Mouse (Mus musculus): ENCODE results near the gene Fut2.
"Not testable (repeated sequence)": the region's sequence is repeated elsewhere in the genome, so short reads cannot be mapped to it uniquely, and the experiment has no call there.

Gene Fut2

DNA sequence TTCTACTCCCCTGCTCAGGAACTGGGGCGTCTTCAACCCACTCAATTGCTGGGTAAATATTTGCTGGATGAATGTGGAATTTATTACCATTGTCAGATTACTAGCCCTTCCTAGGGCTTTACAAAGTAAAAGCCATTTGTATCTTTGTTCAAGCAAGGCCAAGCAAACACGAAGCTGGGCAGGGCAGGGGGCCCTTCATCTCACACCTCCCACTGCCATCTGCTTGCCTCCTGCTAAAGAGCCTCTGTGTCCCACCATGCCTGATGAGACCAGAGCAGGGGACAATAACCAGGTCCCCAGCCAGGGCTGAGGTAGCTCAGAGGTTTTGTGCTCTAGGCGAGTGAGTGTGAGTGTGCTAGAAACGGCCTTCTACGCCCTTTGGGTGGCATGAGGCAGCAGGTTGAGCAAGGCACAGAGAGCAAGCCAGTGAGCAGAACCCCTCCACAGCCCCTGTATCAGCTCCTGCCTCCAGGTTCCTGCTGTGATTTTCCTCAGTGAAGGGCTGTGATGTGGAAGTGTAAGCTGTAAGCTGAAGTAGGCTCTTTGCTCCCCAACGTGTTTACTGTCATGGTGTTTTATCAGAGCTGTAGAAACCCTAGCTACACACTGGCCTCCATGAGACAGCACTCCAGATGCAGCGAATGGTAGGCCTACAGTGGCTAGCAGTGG, 11.6 kb upstream of the Fut2 start:
- DNase-seq (ENCODE audit: low spot score) = no peak

DNA sequence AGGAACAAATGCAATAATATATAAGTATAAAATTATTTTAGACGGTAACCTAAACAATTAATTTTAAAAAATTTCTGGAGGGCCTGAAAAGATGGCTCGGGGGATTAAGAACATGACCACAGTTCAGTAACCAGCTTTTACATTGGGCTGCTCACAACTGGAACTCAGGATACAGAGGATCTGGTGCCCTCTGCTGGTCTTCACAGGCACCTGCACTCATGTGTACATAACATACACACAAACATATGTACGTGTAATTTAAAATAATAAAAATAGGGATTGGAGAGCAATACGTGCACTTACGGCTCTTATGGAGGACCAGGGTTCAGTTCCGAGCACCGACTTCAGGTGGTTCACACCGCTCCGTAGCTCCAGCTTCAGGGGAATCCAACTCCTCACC, 2.7 kb upstream of the Fut2 start:
- DNase-seq (ENCODE audit: low spot score) = no peak

DNA sequence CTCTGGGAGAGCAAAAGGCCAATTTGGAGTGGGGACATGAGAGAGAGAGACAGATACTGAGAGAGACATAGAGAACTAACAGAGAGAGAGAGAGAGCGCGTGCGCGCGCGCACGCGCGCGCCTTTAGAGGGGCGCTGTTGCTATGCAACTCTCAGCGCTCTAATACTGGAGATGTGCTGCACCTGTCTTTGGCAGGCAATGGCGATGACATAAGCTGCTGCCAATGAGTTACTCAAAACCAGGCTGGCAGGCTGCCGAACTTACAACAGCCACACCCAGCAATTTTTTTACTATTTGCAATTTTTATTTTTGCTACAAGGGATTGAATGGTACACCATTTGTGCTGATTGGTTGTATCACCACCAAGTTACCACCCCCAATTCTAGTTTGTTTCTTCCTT, 1.6 kb upstream of the Fut2 start:
- DNase-seq (ENCODE audit: low spot score) = no peak

DNA sequence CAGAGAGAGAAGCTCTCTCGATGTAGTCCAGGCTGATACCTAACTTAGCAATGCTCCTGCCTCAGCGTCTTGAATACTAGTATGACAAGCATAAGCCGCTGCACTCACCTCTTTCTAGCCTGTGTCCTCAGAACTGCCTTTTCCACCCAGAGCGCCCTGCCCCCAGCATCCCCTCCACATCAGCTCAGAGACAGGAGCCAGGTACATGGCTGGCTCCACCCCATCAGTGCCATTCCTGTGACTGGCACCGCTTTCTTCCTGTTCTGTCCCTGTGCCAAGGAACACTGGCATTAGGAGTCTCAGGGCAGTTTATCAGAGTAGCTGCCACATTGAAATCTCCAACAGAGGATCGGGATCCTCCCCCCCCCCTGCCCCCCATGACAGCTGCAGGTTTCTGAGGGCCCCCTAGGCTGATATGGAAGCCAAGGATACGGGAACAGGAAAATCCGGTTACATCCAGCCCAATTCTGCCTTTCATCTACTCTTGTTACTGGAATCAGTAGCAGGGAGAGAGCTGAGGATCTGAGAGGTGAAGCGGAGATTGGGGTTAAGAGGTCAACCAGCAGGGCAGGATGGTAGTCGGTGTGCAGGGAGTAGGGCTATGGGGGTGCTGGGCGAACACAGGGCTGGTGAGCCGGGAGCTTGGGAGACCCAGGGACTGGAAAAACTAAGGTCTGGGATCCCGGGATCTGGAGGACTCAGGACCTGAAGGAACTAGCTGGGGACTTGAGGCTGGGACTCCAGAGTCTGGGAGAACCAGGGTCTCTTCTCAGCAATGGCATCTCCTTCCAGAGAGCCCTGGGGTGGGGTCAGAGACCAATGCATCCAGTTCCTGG, 673 bp downstream of the Fut2 start:
- DNase-seq (ENCODE audit: low spot score) = no peak

DNA sequence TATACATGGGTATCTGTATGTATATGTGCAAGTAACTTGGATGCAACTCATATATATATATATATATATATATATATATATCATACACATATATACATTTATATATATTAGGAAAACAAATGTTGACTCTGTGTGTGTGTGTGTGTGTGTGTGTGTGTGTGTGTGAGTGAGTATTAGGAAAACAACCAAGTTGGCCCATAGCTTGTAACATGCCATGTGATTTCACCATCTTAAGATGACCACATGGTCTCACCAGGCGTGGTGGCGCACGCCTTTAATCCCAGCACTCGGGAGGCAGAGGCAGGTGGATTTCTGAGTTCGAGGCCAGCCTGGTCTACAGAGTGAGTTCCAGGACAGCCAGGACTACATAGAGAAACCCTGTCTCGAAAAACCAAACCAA, 4.5 kb downstream of the Fut2 start:
- DNase-seq (ENCODE audit: low spot score) = not testable (repeated sequence)

DNA sequence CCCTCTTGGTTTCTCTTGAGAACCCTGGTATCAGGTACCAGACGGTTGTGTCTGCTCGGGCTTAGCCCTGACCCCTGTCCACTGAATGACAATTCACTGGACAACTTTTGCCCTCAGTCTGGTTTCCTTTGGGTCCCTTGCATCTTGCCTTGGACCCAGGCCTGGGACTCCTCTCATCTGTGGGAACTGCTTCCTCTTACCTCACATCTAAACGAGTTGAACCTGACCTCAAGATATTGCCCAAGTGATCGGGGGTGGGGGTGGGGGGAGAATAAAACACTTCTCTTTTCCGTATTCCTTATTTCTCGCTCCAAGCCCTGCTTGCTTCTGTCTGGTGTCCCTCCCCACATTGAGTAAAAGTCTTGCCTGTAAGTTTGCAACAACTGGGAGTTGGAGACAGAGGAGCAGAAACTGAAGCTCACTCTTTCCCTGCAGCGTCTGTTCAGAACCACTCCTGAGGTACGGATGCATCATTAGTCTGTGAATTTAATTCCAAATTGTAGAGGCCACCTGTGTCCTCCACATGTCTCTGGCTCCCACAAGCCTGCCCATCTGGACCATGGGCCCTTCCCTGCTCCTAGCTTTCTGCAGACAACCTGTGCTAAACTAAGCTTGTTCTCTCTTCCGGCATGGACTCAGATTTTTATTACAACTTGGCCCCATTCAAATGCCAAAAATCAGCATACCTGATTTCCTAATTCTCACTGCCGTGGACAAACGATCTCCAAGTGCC, 5.3 kb downstream of the Fut2 start:
- DNase-seq (ENCODE audit: low spot score) = no peak

DNA sequence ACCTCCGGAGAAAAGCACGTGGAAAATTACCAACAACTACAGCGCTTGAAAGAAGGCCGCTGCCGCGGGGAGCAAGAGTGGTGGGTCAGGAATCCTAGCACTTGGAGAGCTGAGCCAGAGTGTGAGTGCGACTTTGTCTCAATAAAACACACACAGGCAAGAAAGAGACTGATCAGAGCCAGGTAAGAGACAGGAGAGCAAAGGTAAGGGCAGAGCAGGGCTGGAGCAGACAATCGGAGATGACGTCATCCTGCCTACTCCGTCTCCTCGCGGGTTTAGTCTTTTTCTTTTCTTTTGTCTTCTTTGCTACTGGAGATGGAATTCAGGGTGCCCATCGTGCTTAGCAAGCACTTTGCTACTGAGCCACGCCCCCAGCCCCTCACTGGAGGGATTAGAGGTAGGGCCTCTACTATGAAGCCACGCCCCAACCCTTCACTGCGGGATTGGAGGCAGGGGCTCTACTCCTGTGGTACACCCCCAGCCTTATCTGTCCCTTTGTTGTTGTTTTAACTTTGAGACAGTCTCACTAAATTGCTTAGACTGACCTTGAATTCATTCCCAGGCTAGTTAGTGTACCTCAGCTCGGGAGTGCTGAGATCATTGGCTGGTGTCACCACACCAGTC, 11.7 kb downstream of the Fut2 start:
- DNase-seq (ENCODE audit: low spot score) = peak; percentile 40

DNA sequence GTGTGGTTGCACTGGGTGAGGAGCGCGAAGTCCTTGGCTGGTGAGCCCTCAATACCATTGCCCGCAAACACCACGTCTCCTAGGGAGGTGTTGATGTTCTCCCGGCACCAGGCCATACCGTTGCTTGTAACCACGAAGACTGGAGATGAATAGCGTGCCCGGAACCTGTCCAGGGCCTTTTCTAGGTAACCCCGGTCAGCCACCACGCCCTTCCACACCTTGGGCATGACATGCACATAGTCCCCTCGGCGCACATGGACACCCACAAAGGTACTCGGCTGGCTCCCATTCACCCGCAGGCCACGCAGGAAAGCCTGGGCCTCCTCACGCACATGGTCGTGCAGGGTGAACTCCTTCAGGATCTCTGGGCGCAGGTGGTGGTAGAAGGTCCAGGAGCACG, 15.7 kb downstream of the Fut2 start:
- not testable (repeated sequence) for DNase-seq (ENCODE audit: low spot score)

DNA sequence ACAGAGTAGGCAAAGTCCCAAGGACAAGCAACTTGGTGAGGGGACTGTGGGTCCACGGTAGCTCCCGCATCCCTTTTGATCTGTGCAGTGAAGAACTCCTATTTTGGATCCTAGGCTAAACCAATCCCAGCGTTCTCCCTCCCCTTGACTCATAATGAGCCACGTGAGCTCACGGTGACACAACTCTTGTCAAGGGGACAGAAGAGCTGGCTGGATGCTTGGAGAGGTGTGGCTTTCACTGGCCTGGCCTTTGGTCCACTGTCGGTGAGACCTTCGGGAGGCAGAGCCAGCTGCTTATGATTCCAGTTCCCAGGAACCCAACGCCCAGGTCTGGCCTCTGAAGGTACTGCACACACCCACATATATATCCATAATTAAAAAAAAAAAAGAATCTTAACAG, 16.8 kb downstream of the Fut2 start:
- DNase-seq (ENCODE audit: low spot score) = no peak

DNA sequence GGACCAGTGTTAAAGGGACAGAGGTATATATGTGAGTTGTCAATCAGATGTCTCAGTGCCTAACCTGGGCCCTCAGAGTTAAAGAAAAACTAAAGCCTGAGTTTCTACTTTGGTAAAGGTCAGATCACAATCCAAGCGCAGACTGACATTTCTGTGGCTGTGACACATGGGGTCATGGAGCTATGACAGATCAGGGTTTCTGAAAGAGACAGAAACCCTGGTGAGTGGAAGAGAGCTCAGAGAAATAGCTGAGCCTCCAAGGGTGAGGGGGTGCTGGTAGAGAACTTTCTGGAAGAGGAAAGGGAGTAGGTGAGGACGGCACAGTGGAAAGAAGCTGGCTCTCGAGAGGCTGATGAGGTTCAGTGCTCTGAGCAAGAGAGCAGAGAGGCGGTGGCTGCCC, 19.5 kb downstream of the Fut2 start:
- no peak for DNase-seq (ENCODE audit: low spot score)

DNA sequence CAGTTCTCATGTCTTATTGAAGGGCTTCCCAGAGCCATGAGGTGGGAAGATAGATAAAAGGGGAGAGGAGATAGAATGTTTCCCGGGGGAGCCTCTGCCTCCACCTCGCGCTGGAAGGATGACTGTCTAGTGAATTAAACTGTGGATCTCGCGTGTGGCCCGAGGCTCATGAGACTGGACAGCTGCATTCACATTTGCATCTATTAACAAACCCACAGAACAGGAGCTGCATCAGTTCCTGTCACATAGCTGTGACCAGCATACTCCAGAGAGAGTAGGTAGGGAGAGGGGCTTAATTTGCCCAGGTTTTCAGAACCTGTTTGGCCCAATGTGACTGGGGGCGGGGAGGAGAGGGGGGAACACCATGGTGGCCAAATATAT, 20.6 kb downstream of the Fut2 start:
- DNase-seq (ENCODE audit: low spot score) = no peak

DNA sequence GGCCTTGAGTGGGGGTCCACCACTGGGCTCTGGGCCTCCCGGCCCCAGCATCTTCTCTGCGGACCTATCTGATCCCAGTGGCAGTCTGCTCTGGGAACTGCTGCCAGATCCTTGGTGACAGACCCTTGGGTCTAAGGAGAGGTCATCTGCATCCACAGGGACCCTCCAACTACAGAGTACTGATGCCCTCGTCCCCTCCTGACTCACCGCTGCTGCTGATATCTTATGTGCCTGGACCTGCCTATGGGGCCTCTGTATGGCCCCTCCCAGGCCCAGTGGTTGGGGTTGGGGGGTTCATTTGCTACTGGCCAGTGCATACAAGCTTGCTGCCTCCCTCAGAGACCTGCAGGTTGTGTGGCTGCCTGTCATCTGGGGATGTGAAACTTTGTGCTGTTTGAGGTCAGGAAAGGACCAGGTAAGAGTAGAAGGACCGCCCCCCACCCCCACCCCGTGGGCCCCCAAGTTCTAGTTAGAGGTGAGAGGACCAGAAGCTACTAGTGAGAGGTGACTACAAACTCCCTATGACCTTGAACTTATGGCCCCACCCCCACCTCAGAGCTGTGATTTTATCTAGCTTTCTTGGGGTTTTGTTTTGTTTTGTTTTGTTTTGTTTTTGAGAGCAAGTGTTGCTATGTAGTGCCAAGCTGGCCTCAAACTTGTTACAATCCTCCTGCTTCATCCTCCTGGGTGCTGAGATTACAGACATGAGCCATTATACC, 21.2 kb downstream of the Fut2 start:
- no peak for DNase-seq (ENCODE audit: low spot score)

DNA sequence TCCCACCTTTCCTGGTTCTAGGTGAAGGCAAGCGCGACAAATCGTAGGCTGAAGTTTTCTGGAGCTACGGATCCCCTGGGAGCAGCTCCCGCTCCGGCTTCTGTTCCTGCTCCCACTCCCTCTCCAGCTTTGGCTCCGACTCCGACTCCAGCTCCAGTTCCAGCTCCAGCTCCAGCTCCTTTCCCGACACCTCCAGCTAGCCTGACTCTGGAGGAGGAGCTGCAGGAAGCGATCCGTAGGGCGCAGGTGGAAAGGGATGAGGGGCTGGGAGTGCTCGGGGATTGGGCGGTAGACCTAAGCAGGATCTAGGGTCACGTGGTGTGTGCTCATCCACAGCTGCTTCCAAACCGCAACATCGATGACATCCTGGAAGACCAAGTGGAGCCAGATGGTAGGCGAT, 22.0 kb downstream of the Fut2 start:
- peak; percentile 48 for DNase-seq (ENCODE audit: low spot score)

DNA sequence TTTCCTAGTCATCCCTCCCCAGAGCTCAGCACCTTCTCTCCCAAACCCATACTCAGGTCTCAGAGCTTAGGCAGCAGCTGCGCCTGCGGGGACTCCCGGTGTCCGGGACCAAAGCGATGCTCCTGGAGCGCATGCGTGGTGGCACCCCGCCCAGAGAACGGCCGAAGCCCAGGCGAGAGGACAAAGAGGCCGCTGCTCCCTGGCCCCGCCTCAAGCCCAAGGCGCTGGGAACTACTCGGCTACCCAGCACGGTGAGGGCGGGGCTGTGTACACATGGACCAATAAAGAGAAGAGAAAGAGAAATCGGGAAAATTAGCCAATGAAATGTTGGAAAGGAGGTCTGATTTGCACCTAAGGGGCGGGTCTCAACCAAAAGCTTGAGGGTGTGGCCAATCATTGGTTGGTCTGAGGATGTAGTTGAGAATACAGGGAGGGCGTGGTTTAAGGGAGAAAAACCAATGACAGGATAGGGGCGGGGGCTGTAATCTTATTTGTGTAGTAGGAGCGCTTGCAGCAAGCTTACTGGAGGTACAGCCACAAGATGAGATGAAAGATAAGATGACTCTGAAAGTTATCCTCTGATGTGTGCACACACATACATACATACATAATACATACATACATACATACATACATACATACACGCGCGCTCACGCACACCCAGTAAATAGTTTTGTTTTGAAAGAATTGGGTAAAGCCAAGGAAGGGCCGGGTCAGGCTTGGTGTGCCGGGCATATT, 22.6 kb downstream of the Fut2 start:
- peak; percentile 96 for DNase-seq (ENCODE audit: low spot score)

DNA sequence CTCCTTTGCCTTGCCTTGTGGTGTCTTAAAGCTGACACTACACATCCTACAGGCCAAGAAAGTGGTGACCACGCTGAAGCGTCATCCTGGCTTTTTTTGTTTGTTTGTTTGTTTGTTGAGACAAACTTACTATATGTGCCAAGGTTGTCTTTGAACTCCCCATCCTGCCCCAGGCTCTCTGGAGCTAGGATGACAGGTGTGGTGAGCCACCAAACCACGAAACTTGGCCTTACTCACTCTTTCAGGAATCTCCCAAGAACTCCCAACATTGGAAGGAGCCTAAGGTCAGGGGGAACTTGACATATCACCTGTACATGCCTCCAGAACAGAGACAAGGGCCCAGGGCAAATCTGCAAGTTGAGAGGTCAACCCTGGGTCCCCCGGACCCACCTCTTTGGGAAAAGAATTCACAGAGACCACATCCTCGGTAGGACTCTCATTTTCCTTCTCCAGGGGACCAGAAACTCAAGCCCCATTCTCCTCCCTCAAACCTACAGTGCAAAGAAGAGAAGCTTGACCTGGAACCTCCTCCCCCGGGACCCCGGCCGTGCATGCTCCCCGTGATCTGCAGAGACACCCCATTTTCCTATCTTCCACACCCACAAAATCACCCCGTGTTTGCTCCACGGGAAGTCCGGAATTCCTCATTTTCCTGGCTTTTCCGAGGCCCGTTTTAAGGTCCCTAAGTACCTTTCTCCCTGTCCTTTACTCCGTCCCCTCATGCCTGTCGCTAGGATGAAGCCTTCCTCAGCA, 23.5 kb downstream of the Fut2 start:
- DNase-seq (ENCODE audit: low spot score) = no peak

DNA sequence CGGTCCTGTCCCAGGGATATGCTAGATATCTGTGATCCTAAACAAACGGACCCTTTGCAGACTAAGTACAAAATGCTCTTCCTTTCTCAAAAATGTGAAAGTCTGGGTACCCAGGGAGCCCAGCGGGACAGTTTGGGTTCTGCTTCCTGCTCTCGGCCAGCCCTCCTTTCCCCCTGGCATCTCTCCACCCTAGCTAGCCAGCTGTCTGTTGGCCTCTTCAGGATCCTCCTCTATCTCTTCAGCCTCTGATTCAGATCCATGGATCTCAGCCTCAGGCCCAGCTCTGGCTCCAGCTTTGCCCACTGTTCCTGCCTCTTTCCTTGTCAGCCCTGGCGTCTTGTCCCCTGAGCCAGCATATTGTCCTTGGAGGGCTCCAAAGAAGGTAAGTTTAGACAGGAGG, 24.1 kb downstream of the Fut2 start:
- DNase-seq (ENCODE audit: low spot score) = no peak

DNA sequence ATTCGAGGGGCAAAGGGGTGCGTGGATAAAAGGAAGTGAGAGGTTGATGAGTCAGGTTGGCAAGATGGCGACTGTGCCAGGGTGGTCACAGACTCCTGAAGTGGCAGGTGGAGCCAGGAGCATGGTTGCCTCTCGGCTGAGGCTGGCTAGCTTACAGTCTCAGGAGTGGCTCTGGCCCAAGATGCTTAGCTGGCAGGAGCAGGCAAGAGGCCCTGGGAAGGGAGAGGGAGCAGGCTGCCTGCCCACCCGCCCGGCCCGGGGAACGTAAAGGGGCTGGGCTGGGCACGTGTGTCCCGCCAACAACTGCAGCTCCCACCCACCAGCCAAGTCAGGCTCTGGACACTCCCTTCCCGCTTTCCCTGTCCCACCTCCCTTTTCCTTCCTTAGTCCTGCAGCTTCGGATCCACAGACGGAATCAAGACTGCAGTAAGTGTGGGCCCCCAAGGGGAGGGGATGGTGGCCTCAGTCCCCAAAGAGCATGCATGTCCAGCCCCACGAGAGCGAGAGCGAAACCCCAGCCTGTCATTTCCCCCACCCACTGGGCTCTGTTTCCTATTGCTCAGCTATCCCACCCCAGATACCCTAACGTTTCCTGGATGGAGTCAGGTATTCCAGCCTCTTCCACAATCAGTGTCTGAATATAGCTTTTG, 24.7 kb downstream of the Fut2 start:
- no peak for DNase-seq (ENCODE audit: low spot score)

DNA sequence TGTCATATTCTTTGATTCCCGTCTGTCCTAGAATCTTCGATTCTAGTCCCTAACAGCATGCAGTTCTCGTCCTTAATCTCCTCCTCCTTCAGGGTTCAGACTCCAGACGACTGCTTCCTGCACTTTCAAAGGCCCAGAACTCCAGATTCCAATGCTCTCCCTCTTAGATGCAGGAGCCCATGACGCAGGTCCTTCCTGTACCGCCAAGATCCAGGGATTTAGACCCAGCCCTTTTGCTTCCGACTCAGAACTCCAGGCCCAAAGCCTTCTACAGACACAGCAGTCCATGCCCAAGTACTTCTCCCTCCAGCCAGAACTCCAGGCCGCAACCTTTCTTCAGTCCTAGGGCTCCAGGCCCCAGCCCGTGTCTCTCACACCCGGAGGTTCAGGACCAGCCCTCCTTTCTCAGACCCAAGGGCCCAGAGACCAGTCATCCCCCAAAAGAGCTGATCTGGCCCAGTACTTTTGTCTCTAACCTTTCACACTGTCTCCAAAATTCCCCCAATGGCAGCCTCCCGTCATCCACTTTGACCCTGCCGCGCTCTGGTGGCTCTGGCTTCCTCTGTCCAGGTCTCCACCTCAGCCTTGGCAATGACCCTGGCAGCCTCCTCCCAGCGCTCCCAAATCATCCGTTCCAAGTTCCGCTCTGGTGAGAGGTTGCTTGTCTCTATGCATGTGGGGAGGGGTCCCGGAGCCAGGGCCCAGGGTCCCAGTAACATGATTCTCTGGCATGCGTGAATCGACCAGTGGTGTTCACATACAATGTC, 25.8 kb downstream of the Fut2 start:
- DNase-seq (ENCODE audit: low spot score) = no peak

DNA sequence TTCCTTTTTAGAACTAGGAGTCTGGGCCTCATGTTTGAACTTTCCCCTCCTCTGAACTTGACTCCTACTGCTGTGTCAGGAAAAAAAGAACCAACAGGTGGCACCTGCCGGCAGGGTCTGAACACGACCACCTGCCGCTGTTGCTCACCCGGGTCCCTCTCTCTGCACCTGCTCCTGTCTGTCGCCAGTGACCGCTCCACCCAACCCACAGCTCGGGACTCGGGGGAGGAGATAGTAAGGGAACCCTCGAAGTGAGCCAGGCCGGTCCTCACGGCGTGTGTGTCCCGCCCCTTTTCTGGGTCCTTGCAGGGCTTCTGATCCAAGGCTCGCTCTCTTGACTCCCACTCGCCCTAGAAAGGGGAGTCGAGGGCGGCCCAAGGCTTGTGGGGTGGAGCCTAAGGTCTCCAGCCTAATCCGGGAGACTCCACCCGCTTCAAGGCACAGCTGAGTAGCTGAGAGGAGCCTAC, 26.6 kb downstream of the Fut2 start, which contains the start of gene Mamstr:
Gene Mamstr (plus strand): TSS at position 417 of the 467 bp plus-strand sequence.
- no peak for DNase-seq (ENCODE audit: low spot score)
